Mouse (Mus musculus) regulatory T cell (primary cell): ENCODE data around the gene Mst1r.

Experiments
- in situ Hi-C: fragments of 300-600 bp; cut with MboI, MseI; formaldehyde crosslinking; loops from one replicate; pipeline ENCODE4 v1.15.1; 2025; ENCODE audit warnings: high pct_unique_total_duplicates

Gene Mst1r

GRCm38 (mm10) chr9:107914764-107915420 is 8.2 kb downstream of the Mst1r start:
- in situ Hi-C loops: loop anchor here (5.0 kb wide), 1 partner anchor 152 kb away; no protein-coding TSS in a partner anchor

DNA sequence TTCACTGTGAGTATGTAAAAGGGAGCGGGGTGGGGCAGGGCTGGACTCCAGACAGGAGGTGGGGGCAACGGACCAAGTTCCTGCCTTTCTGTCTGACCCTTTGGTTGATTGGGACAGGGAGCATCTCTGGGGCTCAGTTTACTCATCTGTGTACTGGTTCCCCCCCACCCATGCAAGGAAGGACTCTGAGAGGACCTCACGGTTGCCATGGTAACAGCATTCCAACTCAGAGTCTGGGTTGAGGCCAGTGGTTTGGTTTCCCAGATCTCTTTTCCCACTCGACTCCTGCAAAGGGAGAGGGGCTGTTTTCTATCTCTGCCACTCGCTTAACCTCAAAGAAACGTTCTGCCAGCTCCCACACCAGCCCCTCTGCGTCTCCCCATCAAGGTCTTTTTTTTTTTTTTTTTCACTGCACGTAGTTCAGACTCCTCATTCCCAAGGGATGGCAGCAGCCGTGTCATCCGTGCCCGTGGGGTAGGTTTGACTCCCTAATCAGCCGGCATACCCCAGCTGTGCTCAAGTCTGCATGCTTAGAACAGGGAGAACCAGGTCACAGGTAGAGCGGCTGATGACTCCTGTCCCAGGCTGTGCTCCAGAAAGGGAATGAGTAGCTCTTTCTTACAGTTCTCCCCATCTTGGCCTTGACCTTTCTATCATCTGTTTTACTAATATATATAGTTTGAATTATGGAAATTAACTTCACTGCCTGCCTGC is 11.4 kb downstream of the Mst1r start:
- in situ Hi-C loops: no loop called here

GRCm38 (mm10) chr9:107918884-107919283 is 12.2 kb downstream of the Mst1r start:
- in situ Hi-C loops: no loop called here

DNA sequence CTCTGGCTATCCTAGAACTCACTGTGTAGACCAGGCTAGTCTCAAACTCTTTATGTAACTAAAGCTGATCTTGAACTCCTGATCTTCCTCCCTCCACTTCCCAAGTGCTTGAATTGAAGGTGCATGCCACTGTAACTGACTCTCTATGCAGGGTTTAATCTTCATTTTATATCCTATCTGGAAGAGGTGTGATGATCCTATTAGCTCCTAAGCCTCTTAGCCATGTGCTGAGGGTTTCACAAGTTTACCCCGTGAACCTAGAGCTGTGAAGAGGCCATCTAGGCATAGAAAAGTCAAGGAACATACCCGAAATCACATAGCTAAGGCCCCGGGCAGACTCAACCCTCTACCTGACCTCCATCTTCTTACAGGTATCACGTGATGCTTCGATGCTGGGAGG is 12.8 kb downstream of the Mst1r start:
- in situ Hi-C loops: no loop called here

DNA sequence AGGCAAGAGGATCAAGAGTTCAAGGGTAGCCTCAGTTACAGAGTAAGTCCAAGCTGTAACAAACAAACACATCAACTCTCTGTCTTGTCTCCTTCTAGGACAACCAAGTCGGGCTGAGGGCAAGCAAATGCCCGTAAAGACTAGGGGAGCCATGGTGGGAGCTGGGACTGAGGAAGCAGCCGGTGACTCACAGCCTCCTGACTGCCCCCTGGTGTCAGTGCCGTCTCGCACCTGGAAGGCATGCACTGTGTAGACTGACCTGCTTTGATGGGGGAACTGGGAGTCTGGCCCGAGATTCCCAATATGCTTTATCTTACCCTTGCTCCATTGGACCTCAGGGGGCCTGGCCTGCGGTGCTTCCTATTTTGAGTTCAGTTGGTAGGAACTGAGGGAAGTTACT is 16.3 kb downstream of the Mst1r start:
- in situ Hi-C loops: no loop called here

GRCm38 (mm10) chr9:107923956-107924355 is 17.3 kb downstream of the Mst1r start:
- in situ Hi-C loops: no loop called here

GRCm38 (mm10) chr9:107925251-107925650 is 18.6 kb downstream of the Mst1r start:
- in situ Hi-C loops: no loop called here

DNA sequence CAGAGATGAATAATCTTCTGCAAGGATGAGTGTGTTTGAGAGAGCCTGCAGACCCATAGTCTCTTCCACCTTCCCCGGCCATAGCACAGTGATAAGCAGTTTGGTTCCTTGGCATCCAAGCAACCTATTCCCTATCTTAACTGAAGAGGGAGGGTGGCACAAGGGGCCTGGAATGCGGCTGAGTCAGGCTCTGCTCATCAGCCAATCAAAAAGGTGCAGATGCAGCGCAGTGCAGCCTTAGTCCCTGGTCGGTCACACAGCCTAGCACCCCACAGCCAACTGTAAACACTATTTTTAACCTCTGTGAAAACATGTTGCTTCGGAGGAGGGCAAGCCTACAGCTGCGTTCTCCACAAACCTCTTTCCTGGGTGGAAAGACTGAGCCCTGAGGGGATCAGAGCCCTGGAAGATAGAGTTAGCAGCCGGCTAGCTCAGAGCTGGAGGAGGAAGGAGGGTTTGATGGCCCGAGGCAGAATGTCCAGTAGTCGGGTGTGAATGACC is 20.3 kb downstream of the Mst1r start:
- in situ Hi-C loops: no loop called here

DNA sequence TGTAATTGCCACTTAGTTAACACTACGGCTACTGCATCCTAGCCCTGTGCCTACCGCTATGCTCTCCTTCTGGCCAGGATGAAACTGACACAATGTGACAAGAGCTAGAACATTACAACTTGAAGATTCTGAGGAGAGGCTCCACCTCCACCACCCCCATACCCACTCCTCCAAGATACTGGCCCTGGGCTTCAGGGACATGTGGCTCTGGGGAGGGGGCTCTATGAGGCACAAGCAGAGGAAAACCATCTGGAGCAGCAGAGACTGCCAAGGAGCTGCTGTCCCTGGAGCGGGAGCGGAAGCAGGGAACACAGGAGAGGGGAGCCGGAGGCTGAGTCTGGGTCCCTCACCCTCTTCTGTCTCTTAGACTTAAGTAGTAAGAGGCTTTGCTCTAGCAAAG is 21.1 kb downstream of the Mst1r start:
- in situ Hi-C loops: no loop called here

GRCm38 (mm10) chr9:107928169-107928568 is 21.5 kb downstream of the Mst1r start, which contains the start of gene Actl11:
Gene Actl11 (plus strand): TSS chr9:107928469.
- in situ Hi-C loops: no loop called here

DNA sequence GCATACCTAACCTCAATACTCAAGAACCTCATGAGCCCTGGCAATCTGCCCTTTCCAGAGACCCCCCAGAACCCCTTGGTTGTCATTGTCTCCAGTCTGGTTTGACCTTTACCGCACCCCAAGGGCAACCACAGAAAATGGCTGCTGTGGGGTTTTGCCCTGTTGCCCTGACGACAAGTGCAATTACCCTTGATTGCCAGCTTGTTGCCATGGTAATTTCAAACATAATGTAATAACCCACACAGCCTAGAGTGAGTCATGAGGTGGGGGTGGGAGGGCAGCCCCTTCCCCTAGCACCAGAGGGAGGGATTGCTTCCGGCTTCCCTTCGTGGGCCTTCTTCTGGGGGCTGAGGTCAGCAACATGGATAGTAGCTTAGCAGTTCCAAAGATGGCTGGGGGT is 25.5 kb downstream of the Mst1r start:
- in situ Hi-C loops: no loop called here

GRCm38 (mm10) chr9:107934146-107934545 is 27.5 kb downstream of the Mst1r start:
- in situ Hi-C loops: no loop called here

GRCm38 (mm10) chr9:107935374-107935773 is 28.7 kb downstream of the Mst1r start, which contains the start of gene Camkv:
Gene Camkv (plus strand): TSS chr9:107935674.
- in situ Hi-C loops: no loop called here

GRCm38 (mm10) chr9:107935790-107936214 is 29.1 kb downstream of the Mst1r start:
- in situ Hi-C loops: no loop called here

DNA sequence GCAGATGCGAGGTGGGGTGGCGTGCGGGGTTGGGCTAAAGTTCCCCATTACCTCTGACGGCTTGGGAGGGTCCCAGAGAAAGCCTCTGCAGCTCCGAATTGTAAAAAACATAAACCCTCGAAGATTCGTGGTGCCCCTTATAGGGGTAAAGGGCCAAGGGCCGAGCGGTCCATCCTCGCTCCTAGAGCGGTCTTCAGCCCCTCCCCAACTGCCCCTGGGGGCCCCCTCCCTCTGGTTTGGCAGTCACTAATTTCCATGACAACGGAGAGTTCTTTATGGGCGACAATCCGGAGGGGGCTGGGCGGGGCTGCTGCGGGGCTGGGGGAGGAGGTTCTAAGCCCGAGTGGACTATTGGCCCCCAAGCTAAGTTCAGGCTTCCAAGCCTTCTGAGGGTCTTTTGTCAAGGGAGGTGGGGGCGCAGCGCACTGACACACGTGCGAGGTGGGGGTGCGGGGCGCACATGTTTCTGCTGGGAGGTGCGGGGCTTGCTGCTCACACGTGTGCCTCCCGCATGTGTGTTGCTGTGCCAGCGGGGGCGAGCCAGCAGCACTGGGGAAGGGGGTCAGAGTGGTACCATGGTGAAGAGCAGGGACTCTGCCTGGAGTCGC is 29.6 kb downstream of the Mst1r start:
- in situ Hi-C loops: no loop called here

- in situ Hi-C loops: no loop called here
These were observed 30.2 kb downstream of the Mst1r start for GRCm38 (mm10) chr9:107936831-107937230.

- in situ Hi-C loops: no loop called here
These were observed 40.8 kb downstream of the Mst1r start for GRCm38 (mm10) chr9:107947241-107948194.

- in situ Hi-C loops: no loop called here
These were observed 42.7 kb downstream of the Mst1r start for GRCm38 (mm10) chr9:107949184-107949921.

- in situ Hi-C loops: no loop called here
These were observed 43.2 kb downstream of the Mst1r start, which contains the start of gene Traip for GRCm38 (mm10) chr9:107949922-107950235. Gene Traip (plus strand): TSS chr9:107950136.

DNA sequence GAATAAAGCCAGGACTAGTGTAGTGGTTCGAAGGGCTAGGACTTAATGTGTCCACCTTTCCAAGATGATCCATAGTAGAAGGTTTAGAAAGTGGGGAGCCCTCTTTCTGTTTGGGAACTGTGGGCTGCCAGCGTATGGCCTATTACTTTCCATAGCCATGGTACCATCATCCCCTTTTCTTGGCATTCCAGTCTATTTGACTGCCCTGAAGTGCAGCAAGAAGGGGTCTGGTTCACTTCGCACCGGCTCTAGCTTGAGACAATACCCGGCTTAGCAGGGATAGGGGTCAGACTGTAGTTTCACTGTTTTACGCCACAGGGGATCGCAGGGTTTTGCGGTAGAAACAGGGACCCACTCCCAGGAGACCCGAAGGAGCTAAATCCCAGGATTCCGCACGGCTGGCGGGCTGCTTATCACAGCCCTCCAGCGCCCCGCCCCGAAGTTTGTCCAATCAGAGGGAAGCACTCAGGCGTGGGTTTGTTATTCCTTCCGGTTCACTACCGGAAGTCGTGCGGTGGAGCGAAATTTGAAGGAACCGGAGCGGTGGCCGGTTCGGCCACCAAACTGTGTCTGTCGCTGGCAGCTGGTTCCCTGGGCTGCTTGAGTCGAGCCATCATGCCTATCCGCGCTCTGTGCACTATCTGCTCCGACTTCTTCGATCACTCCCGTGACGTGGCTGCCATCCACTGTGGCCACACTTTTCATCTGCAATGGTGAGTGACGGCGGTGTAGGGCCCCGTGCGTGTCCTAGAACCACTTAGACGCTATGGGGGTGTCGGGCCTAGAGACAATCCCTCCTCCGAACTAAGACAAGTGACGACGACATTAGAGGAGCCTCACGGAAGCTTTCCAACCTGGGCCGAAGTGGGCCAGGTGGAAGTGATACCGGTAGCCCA is 44.0 kb downstream of the Mst1r start:
- in situ Hi-C loops: no loop called here
